Mouse (Mus musculus) brain, embryonic 14.5 days (tissue): ENCODE results near the gene Lrrc3b.

ENCODE experiments used
- CTCF ChIP-seq: fragments of 200-500 bp; IDR thresholded peaks from 2 replicates; pipeline ENCODE4 v1.5.1; 2012; ENCODE audit warnings: inconsistent platforms, mild to moderate bottlenecking, moderate library complexity, borderline replicate concordance; ENCODE audit not compliant: insufficient read depth, insufficient read length; ENCODE audit errors: extremely low read depth
- POLR2A ChIP-seq: fragments of 200-500 bp; IDR thresholded peaks from 2 replicates; pipeline ENCODE4 v1.6.1; 2012; ENCODE audit warnings: mild to moderate bottlenecking, inconsistent platforms, borderline replicate concordance; ENCODE audit not compliant: poor library complexity, insufficient read depth, insufficient read length, severe bottlenecking; ENCODE audit errors: extremely low read depth

- TF ChIP-seq CTCF = no peak
- no peak for TF ChIP-seq POLR2A
Measured at GRCm38 (mm10) chr14:15437046-15437445, 1.7 kb downstream of the Lrrc3b start.
